Mouse (Mus musculus) T-helper 17 cell (primary cell): ENCODE measurements around the gene Gm21477.
"Not testable (repeated sequence)": the region's sequence is repeated elsewhere in the genome, so short reads cannot be mapped to it uniquely, and the experiment has no call there.

Experiments used
- in situ Hi-C, 2 experiments: fragments of 300-600 bp; cut with MboI, MseI; formaldehyde crosslinking; loops; 1 replicate in 1 of 2; 2 replicates in 1 of 2; pipeline ENCODE4 v1.15.1; 2025; ENCODE audit warnings: high pct_unique_total_duplicates in 2 of 2

The Gm21477 gene

DNA sequence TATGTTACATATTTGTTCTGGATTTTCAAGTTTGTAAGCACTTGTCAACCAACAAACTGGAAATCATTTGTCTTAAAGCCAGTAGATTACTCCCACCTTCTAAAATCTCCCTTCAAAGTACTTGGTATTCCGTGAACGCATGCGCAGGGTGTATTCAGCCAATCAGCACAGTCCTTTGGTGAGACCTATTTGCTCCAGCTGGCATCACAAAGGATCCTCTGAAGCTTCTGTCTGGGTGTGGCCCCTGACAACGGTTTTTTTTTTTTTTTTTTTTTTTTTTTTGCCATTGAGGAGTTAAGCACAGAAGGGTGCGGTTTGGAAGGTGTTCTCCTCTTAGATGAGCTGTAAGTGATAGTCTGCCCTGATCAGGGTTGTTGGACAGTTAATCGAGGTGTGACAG lies at the start of gene Gm21477:
TSS of gene Gm21477 (plus strand) at position 301 of the 400 bp plus-strand sequence.
- in situ Hi-C loops: not testable (repeated sequence)
